Mouse (Mus musculus) embryo, embryonic 11 days (tissue): ENCODE results near the gene Timm17b.
A peak's percentile ranks its signal among the peaks of the same experiment; 100 is the strongest.
"Not testable (repeated sequence)": the region's sequence is repeated elsewhere in the genome, so short reads cannot be mapped to it uniquely, and the experiment has no call there.

Experiments used
- DNase-seq: peaks from one replicate; pipeline ENCODE4 v3.0.0-alpha.2; 2015

Timm17b gene

GRCm38 (mm10) chrX:7898880-7899874 lies at the start of gene Timm17b, which contains the start of gene Pqbp1:
Gene Timm17b (plus strand): TSS chrX:7899357.
Gene Pqbp1 (minus strand): TSS chrX:7899269.
- peak; percentile 94 for DNase-seq

- DNase-seq: no peak
These were observed 44.6 kb upstream of the Timm17b start for GRCm38 (mm10) chrX:7854578-7854977.

GRCm38 (mm10) chrX:7859191-7859753 lies 39.9 kb upstream of the Timm17b start:
- no peak for DNase-seq

- DNase-seq: no peak
These were observed 36.0 kb upstream of the Timm17b start for GRCm38 (mm10) chrX:7863181-7863580.

GRCm38 (mm10) chrX:7864551-7864950 lies 34.6 kb upstream of the Timm17b start:
- no peak for DNase-seq

- DNase-seq: no peak
These were observed 33.8 kb upstream of the Timm17b start for GRCm38 (mm10) chrX:7865343-7865742.

GRCm38 (mm10) chrX:7865786-7866185 lies 33.4 kb upstream of the Timm17b start:
- DNase-seq: no peak

GRCm38 (mm10) chrX:7867141-7867540 lies 32.0 kb upstream of the Timm17b start:
- DNase-seq: no peak

GRCm38 (mm10) chrX:7868506-7868905 lies 30.7 kb upstream of the Timm17b start:
- DNase-seq: no peak

GRCm38 (mm10) chrX:7869826-7870225 lies 29.3 kb upstream of the Timm17b start:
- DNase-seq: no peak

GRCm38 (mm10) chrX:7878007-7878419 lies 21.1 kb upstream of the Timm17b start, which contains the start of gene Pim2:
Gene Pim2 (plus strand): TSS chrX:7878262.
- DNase-seq: peak; percentile 88

- peak; percentile 5 for DNase-seq
These were observed 20.7 kb upstream of the Timm17b start for GRCm38 (mm10) chrX:7878495-7878894.

- peak; percentile 81 for DNase-seq
These were observed 19.3 kb upstream of the Timm17b start for GRCm38 (mm10) chrX:7879819-7880218.

- peak; percentile 88 for DNase-seq
These were observed 15.2 kb upstream of the Timm17b start, which contains the start of gene Slc35a2 for GRCm38 (mm10) chrX:7883841-7884567. Gene Slc35a2 (plus strand): TSS chrX:7884028.

- DNase-seq: no peak
These were observed 946 bp upstream of the Timm17b start for GRCm38 (mm10) chrX:7898211-7898610.

GRCm38 (mm10) chrX:7904441-7904840 lies 5.3 kb downstream of the Timm17b start:
- DNase-seq: no peak

- no peak for DNase-seq
These were observed 8.6 kb downstream of the Timm17b start, which contains the start of gene Gm10491 for GRCm38 (mm10) chrX:7907735-7908134. Gene Gm10491 (minus strand): TSS chrX:7907835.

- DNase-seq: not testable (repeated sequence)
These were observed 10.1 kb downstream of the Timm17b start, which contains the start of gene Gm10490 for GRCm38 (mm10) chrX:7909242-7909641. Gene Gm10490 (plus strand): TSS chrX:7909542.

- DNase-seq: no peak
These were observed 11.3 kb downstream of the Timm17b start for GRCm38 (mm10) chrX:7910473-7910872.

GRCm38 (mm10) chrX:7915669-7916068 lies 16.5 kb downstream of the Timm17b start:
- DNase-seq: peak; percentile 24

- DNase-seq: not testable (repeated sequence)
These were observed 18.8 kb downstream of the Timm17b start for GRCm38 (mm10) chrX:7917960-7918359.

GRCm38 (mm10) chrX:7919601-7920383 lies 20.6 kb downstream of the Timm17b start, which contains the start of gene Pcsk1n:
Gene Pcsk1n (plus strand): TSS chrX:7919822.
- DNase-seq: peak; percentile 66
